Mouse (Mus musculus) hindbrain, postnatal 0 days (tissue): ENCODE data around the gene Ubtf. TPM values are rescaled to one million over a fixed set of nuclear protein-coding genes. Genes with fewer than 3 reads are reported as not detected.

Experiments
- ATAC-seq: fragments of 200-750 bp; cut with Nextera tagmentation; 2 replicates; pipeline ENCODE4 v1.8.0; 2017; ENCODE audit warnings: mild to moderate bottlenecking, moderate TSS enrichment, moderate library complexity
- DNase-seq: peaks from one replicate; pipeline ENCODE4 v3.0.0-alpha.2; 2015; ENCODE audit warnings: low spot score
- H3K27ac ChIP-seq: fragments of 300-500 bp; sonication (generic); 2 replicates; pipeline ENCODE4 v1.5.1; 2014; ENCODE audit warnings: mild to moderate bottlenecking
- H3K27me3 ChIP-seq: fragments of 300-500 bp; sonication (generic); 2 replicates; pipeline ENCODE4 v1.6.1; 2014; ENCODE audit warnings: low read length, mixed read lengths; ENCODE audit not compliant: insufficient read depth
- H3K36me3 ChIP-seq: fragments of 300-500 bp; sonication (generic); 2 replicates; pipeline ENCODE4 v1.6.1; 2014; ENCODE audit warnings: low read length, mixed read lengths; ENCODE audit not compliant: insufficient read depth
- H3K4me1 ChIP-seq: fragments of 300-500 bp; sonication (generic); 2 replicates; pipeline ENCODE4 v1.6.1; 2014; ENCODE audit warnings: antibody characterized with exemption, low read length, mixed read lengths; ENCODE audit not compliant: insufficient read depth
- H3K4me2 ChIP-seq: fragments of 300-500 bp; sonication (generic); 2 replicates; pipeline ENCODE4 v1.6.1; 2014; ENCODE audit warnings: low read depth, mild to moderate bottlenecking, low read length, moderate library complexity, mixed read lengths
- H3K4me3 ChIP-seq: fragments of 300-500 bp; sonication (generic); 2 replicates; pipeline ENCODE4 v1.5.1; 2014; ENCODE audit warnings: low read length
- H3K9ac ChIP-seq: fragments of 300-500 bp; sonication (generic); replicated peaks from 2 replicates; pipeline ENCODE4 v1.6.1; 2014; ENCODE audit warnings: mild to moderate bottlenecking, low read length, moderate library complexity, mixed read lengths
- H3K9me3 ChIP-seq: fragments of 300-500 bp; sonication (generic); 2 replicates; pipeline ENCODE4 v1.6.1; 2016; ENCODE audit warnings: low read length, mixed read lengths
- CTCF ChIP-seq: IDR thresholded peaks from 2 replicates; pipeline ENCODE4 v1.5.1; 2016; ENCODE audit warnings: antibody characterized with exemption, control low read depth, low read depth
- WGBS: fragments of 180-500 bp; shearing (Covaris S2); extraction: QIAGEN DNeasy Blood & Tissue Kit; methylation state at CpG from one replicate; pipeline ENCODE4 v1.1.7; 2014; 5-methylcytosine and 5-hydroxymethylcytosine counted together
- polyA plus RNA-seq: library from polyadenylated mRNA; unstranded; fragments of >200 nt; fragmentation: Nextera tagmentation; extraction: Ambion mirVana; gene quantifications from 2 replicates; pipeline ENCODE4 v1.2.1, GENCODE M21; 2015
- total RNA-seq: library from RNA; depleted of rRNA; stranded (reverse); fragments of >200 nt; gene quantifications from 2 replicates; pipeline ENCODE4 v1.2.3, GENCODE M21; 2014

Gene Ubtf
- total and polyA plus RNA-seq, 2 experiments from 2014 or later: 53.7 to 74.6 TPM

DNA sequence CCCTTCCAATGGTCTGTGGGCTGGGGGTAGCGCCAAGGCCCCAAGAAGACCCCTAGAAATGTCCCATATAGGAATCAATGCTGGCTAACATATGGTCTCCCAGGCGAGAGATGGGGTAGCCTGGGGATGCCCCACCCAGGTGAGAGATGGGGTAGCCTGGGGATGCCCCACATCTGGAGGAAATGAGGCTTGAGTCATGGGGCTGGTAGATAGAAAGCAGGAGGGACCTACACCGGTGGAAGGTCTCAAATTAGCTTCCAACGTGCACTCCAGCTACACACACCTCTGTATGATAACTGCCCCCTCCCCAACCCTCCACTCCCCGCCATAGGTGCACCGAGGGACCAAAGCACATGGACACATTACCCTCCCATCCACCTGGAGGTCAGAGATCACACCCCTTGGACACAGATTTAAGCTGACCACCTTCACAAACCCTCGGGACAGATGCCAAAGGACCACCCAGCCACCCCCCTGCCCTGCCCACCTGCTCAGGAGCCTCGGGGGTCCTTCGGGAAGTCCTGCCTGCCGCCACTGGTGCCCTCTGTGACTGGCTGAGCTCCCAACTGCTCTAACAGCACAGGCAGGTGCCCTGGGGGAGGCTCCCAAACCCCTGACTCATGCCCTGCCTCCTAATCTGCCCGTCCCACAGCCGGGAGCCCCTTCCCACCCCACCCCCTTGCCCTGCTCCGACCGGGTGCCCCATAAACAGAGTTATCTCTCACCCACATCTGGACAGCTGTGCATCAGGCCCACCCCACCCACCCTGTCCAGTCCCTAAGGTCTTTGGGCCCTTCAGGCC lies 45.2 kb upstream of the Ubtf start:
- 76% methylated on average over 14 of the region's 14 CpGs for WGBS

DNA sequence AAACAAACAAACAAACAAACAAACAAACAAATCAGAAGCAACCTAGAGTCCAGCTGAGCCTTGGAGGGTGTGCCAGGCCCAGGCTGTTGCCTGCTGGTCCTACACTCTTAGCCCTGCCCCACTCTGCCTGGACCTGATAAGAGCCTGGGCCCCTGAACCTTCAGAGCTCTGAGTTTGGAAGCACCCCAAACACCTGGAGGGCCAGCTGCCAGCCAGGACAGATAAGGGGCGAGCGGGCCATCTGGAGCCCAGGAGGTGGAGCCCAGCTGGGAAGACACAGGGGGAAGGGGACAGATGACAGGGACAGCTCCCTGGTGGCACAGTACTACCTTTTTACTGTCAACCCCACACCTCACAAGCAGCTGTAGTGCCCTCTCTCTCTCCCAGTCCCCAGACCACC lies 44.1 kb upstream of the Ubtf start:
- H3K4me1 ChIP-seq: no peaks in the 10 kb centered on the region
- ATAC-seq (no peak), DNase-seq (no peak)
- no peak overlapping the region for H3K9ac ChIP-seq
- H3K27ac ChIP-seq: no peak overlapping the region
- no peaks in the 10 kb centered on the region for H3K27me3 ChIP-seq
- no peaks in the 10 kb centered on the region for H3K9me3 ChIP-seq
- H3K36me3 ChIP-seq: no peaks in the 10 kb centered on the region
- WGBS: 60% methylated on average over 2 of the region's 2 CpGs
- H3K4me2 ChIP-seq: no peak overlapping the region
- H3K4me3 ChIP-seq: no peak overlapping the region
- TF ChIP-seq CTCF: no peak

More for the DNA sequence above, 45.2 kb upstream of the Ubtf start:
- Histone ChIP-seq H3K36me3 (no peaks in the 10 kb centered on the region), H3K9me3 (no peaks in the 10 kb centered on the region), H3K4me3 (no peak overlapping the region), H3K27me3 (no peaks in the 10 kb centered on the region), H3K9ac (no peak overlapping the region), H3K4me1 (no peaks in the 10 kb centered on the region), H3K4me2 (no peak overlapping the region), H3K27ac (no peak overlapping the region)
- no peak for ATAC-seq
- DNase-seq: no peak
- TF ChIP-seq CTCF: no peak

DNA sequence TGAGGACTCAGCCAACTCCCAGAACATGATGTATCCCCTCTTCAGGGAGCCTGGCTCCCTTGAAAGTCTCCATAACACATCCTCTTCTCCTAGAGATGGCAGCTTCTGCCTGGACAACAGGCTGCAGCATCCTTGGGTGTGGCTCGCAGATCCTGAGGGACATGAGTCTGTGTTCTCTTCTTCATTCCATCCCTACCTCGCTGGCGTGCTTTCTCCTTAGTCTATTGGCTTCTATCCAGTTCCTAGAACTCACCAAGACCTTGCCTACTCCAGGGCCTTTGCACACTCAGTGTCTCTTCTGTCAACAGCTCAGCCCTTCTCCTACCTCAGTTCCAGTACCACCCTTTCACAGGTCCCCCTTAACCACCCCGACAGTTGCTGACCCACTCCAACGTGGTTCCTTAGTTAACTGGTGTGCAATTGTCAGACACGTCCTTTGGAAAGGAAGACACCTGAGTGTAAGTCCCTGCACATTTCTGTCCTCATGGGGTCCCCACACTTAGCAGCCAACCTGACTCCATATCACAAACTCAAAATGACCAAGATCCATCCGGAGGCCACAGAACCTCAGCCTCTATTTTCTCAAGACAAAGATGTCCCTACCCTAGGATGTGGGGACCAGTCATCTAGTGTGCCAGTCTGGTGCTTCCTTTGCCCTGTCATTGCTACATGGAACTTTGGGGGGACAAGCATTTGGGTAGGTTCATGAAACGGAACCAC lies 42.4 kb upstream of the Ubtf start:
- Histone ChIP-seq H3K4me1 (no peaks in the 10 kb centered on the region), H3K27ac (no peak overlapping the region), H3K36me3 (no peaks in the 10 kb centered on the region), H3K4me3 (no peak overlapping the region), H3K9me3 (no peaks in the 10 kb centered on the region), H3K9ac (no peak overlapping the region), H3K27me3 (no peaks in the 10 kb centered on the region), H3K4me2 (no peak overlapping the region)
- WGBS: 84% methylated on average over 8 of the region's 8 CpGs
- DNase-seq (no peak), ATAC-seq (no peak)
- no peak for TF ChIP-seq CTCF

DNA sequence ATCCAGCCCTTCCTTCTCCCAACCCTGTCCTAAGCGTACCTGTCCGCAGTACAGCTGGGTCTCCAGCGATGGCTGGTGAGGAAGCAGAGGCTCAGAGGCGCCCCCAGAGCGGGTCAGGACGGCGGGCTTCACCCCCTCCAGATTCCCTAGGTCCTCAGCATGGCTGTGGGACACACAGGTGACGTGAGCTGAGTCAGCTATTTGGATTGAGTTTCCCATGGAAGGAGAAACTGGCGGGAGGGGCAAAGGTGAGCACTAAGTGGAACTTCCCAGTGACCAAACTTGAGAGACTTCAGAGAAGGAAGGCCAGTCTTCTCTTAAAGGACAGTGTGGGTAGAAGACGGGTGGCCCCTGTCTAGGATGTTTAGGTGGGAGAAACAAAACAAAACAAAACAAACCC lies 38.8 kb upstream of the Ubtf start:
- H3K4me1 ChIP-seq: no peaks in the 10 kb centered on the region
- WGBS: 74% methylated on average over 10 of the region's 10 CpGs
- ATAC-seq: no peak

DNA sequence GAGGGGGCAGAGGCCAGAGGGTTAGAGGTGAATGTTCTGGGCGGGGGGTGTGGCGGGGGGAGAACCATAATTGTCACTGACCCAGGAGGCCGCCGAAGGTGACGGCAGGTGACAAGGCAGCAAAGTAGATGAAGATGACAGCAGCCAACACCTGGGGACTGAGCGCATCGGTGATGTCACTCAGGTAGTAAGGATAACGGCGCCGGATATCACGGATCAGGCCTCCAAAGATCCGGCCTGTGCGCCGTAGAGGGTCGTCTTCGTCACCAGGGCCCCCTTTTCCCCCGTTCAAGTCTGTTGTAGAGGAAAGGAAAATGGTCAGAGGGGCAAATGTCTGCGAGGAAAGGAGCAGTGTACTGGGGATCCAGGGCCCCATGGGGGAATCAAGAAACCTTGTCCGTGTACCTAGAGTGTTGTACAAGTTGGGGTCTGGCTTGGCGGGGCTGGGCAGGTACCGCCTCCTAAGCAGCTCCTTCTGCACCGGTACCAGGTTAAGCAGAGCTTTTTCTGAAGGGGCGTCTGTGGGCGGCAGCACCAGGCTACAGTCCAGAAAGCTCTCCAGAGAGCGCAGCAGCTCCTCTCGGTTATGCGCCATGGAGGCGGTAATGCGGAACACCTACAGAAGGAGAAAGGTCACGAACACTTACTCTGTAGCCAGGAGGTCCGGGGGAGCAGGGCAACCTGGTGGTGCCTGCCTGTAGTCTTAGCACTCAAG lies 37.3 kb upstream of the Ubtf start:
- H3K36me3 ChIP-seq: no peaks in the 10 kb centered on the region
- no peaks in the 10 kb centered on the region for H3K4me1 ChIP-seq
- DNase-seq (no peak), ATAC-seq (no peak)
- no peak overlapping the region for H3K9ac ChIP-seq
- 73% methylated on average over 31 of the region's 31 CpGs for WGBS
- no peak overlapping the region for H3K4me2 ChIP-seq
- no peak overlapping the region for H3K27ac ChIP-seq
- H3K27me3 ChIP-seq: no peaks in the 10 kb centered on the region
- no peak overlapping the region for H3K4me3 ChIP-seq
- TF ChIP-seq CTCF: no peak
- no peaks in the 10 kb centered on the region for H3K9me3 ChIP-seq

More for the DNA sequence above, 38.8 kb upstream of the Ubtf start:
- Histone ChIP-seq H3K9me3 (no peaks in the 10 kb centered on the region), H3K27ac (no peak overlapping the region), H3K27me3 (no peaks in the 10 kb centered on the region), H3K4me3 (no peak overlapping the region), H3K36me3 (no peaks in the 10 kb centered on the region), H3K4me2 (no peak overlapping the region), H3K9ac (no peak overlapping the region)
- TF ChIP-seq CTCF: no peak
- DNase-seq: no peak

DNA sequence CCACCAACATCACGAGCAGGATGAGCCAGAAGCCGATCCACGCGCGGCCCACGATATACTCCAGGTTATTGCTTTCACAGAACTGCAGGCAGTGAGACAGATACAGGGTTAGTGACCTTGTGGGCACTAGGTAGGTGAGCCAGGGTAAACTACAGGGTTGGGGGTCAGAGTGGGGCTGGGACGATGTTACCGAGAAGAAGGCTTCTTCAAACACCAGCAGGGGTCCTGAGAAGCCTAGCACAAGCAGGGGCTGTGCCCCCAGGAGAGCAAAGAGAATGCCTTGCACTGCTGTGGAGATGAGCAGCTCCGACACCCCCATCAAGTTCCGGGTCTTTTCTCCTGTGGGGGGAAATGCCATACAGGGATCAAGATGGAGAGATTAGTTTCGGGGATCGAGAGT lies 36.6 kb upstream of the Ubtf start:
- H3K27me3 ChIP-seq: no peaks in the 10 kb centered on the region
- ATAC-seq (no peak), DNase-seq (no peak)
- no peak overlapping the region for H3K4me2 ChIP-seq
- H3K9ac ChIP-seq: no peak overlapping the region
- no peak overlapping the region for H3K4me3 ChIP-seq
- WGBS: 82% methylated on average over 12 of the region's 12 CpGs
- H3K27ac ChIP-seq: no peak overlapping the region
- TF ChIP-seq CTCF: no peak
- H3K9me3 ChIP-seq: no peaks in the 10 kb centered on the region
- no peaks in the 10 kb centered on the region for H3K36me3 ChIP-seq
- H3K4me1 ChIP-seq: no peaks in the 10 kb centered on the region
